Mouse (Mus musculus): ENCODE data around the gene Serpinf1. TPM values are rescaled to one million over a fixed set of nuclear protein-coding genes. Genes with fewer than 3 reads are reported as not detected.
"Not testable (repeated sequence)": the region's sequence is repeated elsewhere in the genome, so short reads cannot be mapped to it uniquely, and the experiment has no call there.

Gene Serpinf1
- total RNA-seq, 2 experiments from 2014 or later = 14.7 to 18.2 TPM

DNA sequence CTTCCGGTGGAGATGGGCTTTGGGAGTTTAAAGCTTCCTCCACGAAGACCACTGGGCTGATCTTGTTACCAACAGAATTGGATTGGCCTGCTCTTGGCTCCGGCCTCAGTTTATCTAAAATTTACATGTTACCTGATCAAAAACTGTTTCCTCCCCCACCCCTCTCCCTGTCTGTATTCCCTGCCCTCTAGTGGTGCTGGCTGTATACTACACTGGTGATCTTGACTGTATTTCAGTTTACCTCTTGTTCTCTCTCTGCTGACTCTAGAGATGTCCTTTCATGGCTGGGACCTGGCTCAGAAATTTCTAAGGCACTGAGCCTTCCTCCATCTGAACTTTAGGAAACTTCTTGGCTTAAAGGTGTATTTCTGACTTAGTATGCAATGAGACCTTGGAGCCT, 35.7 kb upstream of the Serpinf1 start:
- intact Hi-C loops (cut with DNase I) = loop anchor here (10.0 kb wide), 1 partner anchor 273 kb away; no protein-coding TSS in a partner anchor
- no peak for DNase-seq (ENCODE audit: extremely low spot score in 1 of 2, low spot score in 2 of 2)

DNA sequence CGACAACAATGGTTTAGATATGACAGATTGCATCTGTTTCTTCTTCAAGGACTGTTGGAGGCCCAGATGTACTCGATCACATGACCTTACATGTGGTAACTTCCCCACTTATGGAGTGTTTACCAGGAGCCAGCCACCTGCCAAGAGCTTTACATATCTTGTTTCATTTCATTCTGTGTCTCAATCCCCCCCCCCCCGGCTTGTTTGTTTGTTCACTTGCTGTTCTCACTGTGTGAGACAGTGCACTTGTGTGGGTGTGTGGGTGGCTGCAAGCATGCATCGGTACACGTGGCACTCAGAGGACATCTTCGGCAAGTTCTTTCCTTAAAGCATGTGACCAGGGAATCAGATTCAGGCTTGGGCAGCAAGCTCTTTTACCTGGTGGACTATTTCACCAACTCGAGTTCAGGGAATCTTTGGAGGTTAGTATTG, 34.0 kb upstream of the Serpinf1 start:
- no peak for DNase-seq (ENCODE audit: extremely low spot score in 1 of 2, low spot score in 2 of 2)
- intact Hi-C loops (cut with DNase I) = loop anchor here (10.0 kb wide), 1 partner anchor 272 kb away; no protein-coding TSS in a partner anchor

DNA sequence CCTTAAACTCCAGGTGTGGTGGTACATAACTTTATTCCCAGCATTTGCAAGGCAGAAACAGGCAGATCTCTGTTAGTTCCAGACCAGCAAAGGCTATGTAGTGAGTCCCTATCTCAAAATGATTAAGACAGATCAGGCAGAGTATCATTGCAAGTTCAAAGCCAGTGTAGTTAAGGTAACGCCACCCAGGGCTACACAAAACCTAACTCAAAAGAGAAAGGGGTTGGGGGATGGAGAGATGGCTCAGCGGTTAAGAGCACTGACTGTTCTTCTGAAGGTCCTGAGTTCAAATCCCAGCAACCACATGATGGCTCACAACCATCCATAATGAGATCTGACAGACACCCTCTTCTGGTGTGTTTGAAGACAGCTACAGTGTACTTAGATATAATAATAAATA, 33.5 kb upstream of the Serpinf1 start:
- intact Hi-C loops (cut with DNase I) = loop anchor here (10.0 kb wide), 1 partner anchor 271 kb away; no protein-coding TSS in a partner anchor

DNA sequence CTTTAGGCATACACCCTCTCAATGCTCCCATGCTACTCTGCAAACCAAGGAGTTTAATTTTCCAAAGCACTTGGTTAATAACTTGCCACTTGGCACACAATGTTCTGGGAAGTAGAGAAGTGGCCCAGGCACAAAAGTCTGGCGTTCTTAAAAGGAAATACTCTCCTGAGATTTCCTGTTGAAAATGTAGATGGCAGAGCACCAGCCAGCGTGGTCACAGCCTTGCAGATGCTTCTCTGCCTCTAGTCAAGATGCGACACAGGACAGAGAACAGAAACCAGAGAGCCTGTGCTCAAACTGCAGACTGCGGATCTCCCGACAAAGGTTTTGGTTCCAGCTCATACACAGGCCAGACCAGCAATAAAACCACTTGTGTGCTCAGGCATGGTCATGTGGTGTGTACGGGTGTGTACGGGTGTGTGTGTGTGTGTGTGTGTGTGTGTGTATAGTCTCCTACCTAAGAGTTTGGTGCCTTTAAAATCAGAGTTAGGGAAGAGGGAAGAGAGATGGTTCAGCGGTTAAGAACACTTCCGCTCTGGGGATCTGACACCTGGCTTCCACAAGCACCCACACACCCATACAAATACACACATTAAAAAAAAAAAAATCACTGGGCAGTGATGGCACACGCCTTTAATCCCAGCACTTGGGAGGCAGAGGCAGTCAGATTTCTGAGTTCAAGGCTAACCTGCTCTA, 32.7 kb upstream of the Serpinf1 start:
- DNase-seq (ENCODE audit: extremely low spot score in 1 of 2, low spot score in 2 of 2) = no peak
- intact Hi-C loops (cut with DNase I) = loop anchor here (10.0 kb wide), 1 partner anchor 270 kb away; no protein-coding TSS in a partner anchor

More for the DNA sequence above, 33.5 kb upstream of the Serpinf1 start:
- DNase-seq (ENCODE audit: extremely low spot score in 1 of 2, low spot score in 2 of 2) = not testable (repeated sequence)

DNA sequence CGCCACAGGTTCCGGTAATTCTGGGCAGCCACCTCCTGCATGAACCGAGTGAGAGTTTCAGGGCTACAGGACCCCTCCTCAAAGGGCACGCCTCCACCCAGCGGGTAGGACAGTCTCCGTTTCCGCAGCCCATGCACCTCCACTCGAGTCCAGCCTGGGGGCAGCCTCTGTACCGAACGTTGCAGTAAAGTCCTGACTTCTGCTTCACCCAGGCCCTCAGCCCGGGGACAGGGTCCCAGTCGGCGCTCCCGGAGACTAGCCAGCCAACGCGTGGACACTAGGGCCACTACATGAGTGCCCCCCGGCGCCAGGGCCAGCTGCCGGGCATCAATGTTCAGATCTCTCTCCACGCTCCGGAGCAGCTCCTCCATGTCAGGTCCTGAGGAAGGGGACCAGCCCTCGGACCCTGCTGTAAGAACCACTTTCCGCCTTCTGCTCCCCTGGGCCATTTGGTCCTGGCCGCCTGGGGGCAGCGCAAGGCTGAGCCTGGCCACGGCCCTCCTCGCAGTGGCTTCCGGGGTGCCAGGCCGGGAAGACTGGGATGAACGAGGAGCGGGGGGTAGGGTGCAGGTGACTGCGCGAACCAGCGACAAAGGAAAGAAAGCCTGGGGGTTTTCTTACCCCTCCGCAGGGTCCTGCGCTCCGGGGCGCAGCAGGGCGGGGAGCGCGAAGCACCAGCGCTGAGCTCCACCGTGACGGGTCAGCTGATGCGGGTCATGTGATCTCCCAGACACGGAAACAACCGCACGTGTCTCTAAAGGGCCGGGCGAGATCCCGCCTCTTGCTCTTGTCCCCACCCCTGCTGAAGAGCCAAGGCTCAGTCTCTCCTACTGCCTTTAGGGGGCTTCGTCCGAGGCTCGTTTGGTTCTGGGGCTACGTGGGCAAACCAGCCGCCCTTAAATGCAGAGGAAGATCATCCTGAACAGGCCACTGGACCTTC, 31.8 kb upstream of the Serpinf1 start, which contains the start of gene Wdr81:
TSS of gene Wdr81 (minus strand) at position 727 of the 940 bp plus-strand sequence.
- peak; percentile 87 to 92 for DNase-seq (ENCODE audit: extremely low spot score in 1 of 2, low spot score in 2 of 2)
- intact Hi-C loops (cut with DNase I) = loop anchor here (5.0 to 10.0 kb wide), 2 partner anchors 52 to 269 kb away; no protein-coding TSS in a partner anchor

DNA sequence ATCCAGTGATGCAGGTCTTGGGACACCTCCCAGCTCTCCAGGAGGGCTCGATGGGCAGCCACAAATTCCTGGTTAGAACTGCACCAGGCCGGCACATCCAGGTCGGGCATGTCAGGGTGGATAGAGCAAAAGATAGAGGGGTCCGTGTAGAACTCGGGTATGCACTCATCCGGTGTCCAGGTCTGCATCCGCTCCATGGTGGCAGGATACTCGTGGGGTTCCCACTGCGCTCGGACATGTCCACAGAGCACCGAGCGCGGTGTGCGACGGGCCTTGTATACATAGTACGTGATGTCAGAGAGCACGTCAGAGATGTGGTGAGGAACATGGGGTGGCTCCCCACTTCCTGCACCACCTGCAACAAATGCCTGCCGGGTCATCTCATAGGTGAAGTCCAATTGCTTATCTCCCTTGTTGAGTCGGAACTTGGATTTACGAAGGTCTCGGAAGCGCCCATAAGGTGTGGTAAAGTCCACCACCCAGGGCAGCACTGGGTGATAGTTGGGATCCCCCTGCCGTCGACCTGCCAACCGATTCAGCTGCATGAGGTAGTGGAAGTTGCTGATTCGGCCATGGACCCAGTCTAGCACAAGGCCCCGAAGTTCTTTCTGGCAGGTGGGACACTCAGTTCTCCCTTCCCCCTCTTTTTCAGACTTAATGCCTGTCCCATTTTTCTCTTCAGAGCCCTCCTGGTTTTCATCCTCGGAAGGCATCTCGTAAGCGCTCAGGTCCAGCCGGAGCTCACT, 30.5 kb upstream of the Serpinf1 start:
- intact Hi-C loops (cut with DNase I) = loop anchor here (5.0 to 10.0 kb wide), 2 partner anchors 51 to 268 kb away; no protein-coding TSS in a partner anchor
- no peak for DNase-seq (ENCODE audit: extremely low spot score in 1 of 2, low spot score in 2 of 2)

DNA sequence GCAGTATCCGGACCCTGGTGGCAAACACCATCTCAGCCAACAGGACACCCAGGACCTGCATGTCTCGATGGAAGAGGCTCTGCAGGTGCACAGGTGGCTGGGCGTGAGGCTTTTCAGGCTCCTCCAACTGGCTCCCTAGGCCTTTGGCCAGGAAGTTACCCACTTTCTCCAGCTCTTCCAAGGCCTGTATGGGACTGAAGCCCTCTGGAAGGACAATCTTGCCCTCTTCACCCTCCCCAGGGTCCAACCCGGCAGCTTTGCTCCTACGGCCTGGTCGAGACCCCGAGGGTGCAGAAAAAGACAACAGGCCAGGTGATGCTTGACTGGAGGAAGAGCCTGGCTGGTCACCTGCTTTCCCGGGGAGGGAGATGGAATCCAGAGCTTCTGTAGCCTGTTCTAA, 29.6 kb upstream of the Serpinf1 start:
- intact Hi-C loops (cut with DNase I) = loop anchor here (5.0 to 10.0 kb wide), 2 partner anchors 50 to 267 kb away; no protein-coding TSS in a partner anchor
- no peak for DNase-seq (ENCODE audit: extremely low spot score in 1 of 2, low spot score in 2 of 2)

DNA sequence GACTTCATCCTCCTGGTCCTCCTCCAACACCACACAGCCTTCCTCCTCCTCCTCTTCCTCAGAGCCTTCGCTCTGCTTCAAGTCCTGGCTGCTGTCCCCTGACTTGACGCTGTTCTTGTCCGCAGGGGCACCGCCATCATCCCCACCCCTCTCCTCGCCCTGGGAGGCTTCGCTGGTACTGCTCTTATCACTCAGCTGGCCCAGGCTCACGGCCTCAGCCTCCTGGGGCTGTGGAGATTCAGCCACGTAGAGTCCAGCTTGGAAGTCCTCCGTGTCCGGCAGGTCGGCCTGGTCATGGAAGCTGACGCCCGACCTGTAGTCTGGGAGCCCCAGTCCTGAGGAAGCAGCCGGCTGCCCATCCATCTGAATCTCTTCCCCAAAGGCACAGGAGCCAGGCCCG, 28.4 kb upstream of the Serpinf1 start:
- intact Hi-C loops (cut with DNase I) = loop anchor here (5.0 to 10.0 kb wide), 2 partner anchors 49 to 266 kb away; no protein-coding TSS in a partner anchor
- no peak for DNase-seq (ENCODE audit: extremely low spot score in 1 of 2, low spot score in 2 of 2)

DNA sequence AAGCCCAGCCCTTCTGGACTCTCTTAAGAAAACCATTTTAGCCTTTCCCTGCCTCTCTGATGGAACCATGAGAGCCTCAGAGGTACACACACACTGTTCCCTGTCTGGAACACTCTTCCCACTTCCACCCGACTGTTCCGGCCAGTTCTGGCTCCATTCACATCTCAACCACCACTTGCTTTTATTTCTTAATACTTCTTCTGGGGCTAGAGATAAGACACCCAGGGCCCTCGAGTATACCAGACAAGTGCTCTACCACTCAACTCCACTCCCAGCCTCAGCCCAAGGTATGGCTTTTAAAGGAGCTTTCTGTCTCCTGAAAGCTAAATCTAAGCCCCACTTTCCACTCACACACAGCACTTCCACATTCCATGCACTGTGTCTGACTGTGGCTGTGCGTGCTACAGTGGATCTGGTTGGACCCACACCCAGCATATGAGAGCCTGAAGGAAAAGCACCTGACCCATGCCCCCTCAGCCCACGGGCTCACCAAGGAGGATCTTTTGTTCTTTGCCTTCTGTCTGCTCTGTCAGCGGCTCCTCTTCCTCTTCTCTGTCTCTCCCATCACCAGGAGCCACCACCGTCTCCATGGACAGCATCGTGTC, 27.9 kb upstream of the Serpinf1 start:
- DNase-seq (ENCODE audit: extremely low spot score in 1 of 2, low spot score in 2 of 2) = no peak
- intact Hi-C loops (cut with DNase I) = loop anchor here (5.0 to 10.0 kb wide), 2 partner anchors 48 to 266 kb away; no protein-coding TSS in a partner anchor

DNA sequence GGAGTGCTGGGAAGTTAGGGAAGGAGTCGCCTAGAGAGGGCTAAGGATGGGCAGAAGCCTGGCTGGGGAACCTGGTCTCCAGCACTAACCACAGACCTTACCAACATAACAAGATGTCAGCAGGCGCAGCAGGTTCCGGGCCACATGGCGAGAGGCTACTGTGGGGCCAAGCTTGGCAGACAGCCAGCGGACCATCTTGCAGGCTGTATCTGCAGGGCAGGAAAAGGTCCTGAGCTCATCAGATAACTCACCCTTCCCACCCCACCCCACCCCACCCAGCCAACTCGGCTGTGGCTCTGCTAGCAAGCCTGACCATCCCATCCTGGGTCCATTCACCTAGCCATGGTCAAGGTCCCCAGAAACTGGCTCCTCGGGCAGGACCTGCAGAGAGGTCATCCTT, 27.2 kb upstream of the Serpinf1 start:
- DNase-seq (ENCODE audit: extremely low spot score in 1 of 2, low spot score in 2 of 2) = peak in 1 of 2 experiments; percentile 66
- intact Hi-C loops (cut with DNase I) = loop anchor here (5.0 to 10.0 kb wide), 2 partner anchors 47 to 265 kb away; no protein-coding TSS in a partner anchor

DNA sequence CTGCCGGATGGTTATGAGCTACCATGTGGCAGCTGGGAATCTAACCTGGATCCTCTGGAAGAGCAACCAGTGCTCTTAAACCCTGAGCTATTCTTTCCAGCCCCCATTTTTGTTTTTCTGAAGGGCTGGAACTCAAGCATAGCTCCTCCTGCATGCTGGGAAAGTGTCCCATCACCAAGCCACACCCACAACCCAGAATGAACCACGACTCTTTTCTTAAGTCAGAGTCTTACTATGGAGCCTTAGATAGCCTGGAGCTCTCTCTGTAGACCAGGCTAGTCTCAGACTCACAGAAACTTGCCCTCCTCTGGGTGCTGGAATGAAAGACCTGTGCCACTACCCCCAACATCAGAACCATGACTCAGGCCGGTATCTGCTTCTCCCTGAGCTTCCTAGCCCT, 26.1 kb upstream of the Serpinf1 start:
- intact Hi-C loops (cut with DNase I) = no loop called here
- DNase-seq (ENCODE audit: extremely low spot score in 1 of 2, low spot score in 2 of 2) = no peak

DNA sequence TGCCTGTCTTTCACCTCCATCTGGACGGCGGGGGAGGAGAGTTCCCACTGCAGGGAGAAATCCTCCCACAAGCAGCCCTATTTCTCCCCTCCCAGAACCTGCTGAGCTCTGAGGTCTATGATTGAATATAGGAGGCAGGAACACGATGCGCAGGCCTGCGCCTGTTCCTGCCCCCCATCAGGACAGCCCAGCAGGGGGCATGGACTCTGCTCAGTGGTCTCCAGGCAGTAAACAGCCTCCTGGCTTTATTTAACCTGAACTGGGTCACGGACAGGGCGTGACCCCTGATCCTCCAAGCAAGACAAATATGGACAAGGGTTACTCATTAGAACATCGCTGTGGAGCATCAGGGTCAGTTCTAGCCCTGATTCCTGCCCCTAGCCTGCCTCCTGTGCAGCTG, 21.2 kb upstream of the Serpinf1 start:
- no peak for DNase-seq (ENCODE audit: extremely low spot score in 1 of 2, low spot score in 2 of 2)
- intact Hi-C loops (cut with DNase I) = no loop called here

DNA sequence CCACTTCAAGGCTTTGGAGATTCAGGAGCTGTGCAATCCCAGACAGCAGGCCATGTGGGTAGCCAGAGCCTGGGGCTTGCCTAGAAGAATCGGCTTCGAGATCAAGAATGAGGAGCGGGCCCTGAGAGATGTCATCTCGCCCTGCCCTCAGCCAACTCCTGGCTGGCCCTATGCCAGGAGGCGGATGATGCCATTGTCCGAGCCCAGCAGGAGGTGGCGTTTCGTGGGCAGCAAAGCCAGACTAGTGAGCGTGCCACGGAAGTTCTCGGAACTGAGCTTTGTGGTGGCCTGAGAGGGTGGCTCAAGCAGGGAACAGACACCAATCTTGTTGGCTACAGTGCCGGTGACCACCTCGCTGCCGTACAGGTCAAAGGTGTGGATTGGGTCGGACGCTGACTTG, 19.1 kb upstream of the Serpinf1 start:
- intact Hi-C loops (cut with DNase I) = no loop called here
- DNase-seq (ENCODE audit: extremely low spot score in 1 of 2, low spot score in 2 of 2) = peak in 1 of 2 experiments; percentile 68

DNA sequence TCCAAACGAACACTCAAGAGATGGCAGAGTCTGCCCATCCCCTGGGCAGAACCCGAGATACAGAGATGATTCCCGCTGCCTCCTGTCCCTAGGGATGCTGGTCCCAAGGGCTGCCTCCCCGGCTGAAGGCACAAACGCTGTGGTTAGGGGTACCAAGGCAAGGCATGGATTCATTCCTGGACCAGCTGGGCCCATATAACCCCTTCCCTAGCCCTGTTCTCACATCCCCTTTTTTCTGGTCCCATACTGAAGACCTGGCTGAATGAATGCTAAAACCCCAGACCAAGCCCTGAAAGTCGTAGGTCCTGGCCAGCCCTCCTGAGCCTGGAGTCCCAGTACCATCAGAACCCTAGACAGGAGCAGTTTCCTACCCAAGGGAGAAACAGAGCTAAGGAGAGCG, 18.5 kb upstream of the Serpinf1 start:
- DNase-seq (ENCODE audit: extremely low spot score in 1 of 2, low spot score in 2 of 2) = no peak
- intact Hi-C loops (cut with DNase I) = no loop called here

DNA sequence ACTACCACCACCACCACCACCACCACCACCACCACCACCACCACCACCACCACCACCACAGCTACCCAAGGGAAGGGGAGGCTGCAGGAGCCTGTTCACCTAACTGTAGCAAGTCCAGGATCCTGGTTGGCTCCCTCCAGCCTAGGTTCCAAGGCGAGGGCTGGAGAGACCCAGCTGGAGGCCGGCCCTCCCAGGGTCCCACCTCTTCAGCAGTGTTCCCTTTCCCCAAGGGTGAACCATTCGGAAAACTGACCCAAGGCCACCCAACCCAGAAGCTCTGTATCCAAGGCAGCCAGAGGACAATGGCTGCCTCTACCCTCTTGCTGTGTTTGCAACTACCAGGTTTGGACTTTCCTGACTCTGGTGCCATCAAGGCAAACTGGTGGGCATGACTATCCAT, 17.4 kb upstream of the Serpinf1 start:
- DNase-seq (ENCODE audit: extremely low spot score in 1 of 2, low spot score in 2 of 2) = no peak
- intact Hi-C loops (cut with DNase I) = no loop called here

DNA sequence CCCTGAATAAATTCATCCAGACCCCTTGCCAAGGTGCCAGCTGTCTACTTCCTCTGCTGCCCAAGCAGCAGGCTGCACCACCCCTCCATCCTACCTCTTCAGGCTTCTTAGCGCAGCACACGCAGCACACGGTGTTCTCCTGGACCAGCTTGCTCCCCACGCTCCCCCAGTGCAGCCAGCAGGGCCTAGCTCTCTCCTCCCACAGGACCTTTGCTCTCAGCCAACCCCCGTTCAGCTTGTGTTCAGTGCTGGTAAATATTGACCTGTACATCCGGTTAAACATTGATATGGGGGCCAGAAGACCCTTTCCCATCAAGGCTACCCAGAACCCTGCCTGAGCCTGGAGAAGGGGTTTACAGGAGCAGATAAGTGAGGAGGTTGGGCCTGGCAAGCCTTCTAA, 16.9 kb upstream of the Serpinf1 start, which contains the start of gene Serpinf2:
TSS of gene Serpinf2 (minus strand) at position 229 of the 400 bp plus-strand sequence.
- DNase-seq (ENCODE audit: extremely low spot score in 1 of 2, low spot score in 2 of 2) = no peak
- intact Hi-C loops (cut with DNase I) = no loop called here

DNA sequence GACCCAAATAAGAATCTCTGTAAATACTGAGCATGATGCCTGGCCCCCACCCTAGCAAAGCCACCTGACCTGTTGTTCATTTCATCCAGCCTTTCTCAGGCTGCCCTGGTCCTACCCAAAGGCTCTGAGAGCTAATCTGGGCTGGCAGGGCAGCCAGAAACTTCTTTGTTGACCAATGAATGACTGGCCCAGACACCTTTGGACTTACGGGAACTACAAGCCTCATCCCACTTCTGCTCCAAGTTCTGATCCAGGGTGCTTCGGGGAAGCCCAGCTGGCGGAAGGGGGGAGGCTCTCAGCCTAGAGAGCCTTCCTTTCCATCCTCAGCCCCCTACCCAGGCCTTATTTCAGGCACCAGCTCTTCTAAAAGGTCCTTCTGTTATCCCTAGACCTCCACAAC, 16.3 kb upstream of the Serpinf1 start:
- intact Hi-C loops (cut with DNase I) = no loop called here
- no peak for DNase-seq (ENCODE audit: extremely low spot score in 1 of 2, low spot score in 2 of 2)

DNA sequence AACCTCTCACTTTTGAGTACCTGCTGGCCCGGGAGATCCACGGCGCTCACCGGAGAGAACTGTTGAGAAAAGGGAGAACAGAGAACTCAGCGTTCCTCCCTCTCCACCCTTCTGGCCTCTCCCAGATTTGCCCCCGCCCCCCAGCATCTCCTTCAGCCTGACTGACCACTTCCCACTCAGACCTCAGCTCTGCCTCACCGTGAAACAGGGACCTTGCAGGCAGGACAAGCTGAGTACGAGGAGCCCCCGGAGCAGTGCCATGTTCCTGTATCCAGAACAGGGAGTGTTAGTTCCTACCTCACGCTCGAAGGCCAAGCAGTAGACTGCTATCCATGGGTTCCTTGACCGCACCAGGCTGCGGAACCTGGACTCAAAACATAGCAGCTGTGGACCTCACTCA, 15.7 kb upstream of the Serpinf1 start:
- intact Hi-C loops (cut with DNase I) = no loop called here
- DNase-seq (ENCODE audit: extremely low spot score in 1 of 2, low spot score in 2 of 2) = no peak
